Mouse (Mus musculus) forebrain, embryonic 11.5 days (tissue): Measurements from ENCODE around the gene Ube2d3. TPM values are rescaled to one million over a fixed set of nuclear protein-coding genes. Genes with fewer than 3 reads are reported as not detected.
A peak's percentile ranks its signal among the peaks of the same experiment; 100 is the strongest.
"Not testable (repeated sequence)": the region's sequence is repeated elsewhere in the genome, so short reads cannot be mapped to it uniquely, and the experiment has no call there.

Experiments used
- ATAC-seq: fragments of 200-750 bp; cut with Nextera tagmentation; replicated peaks from 2 replicates; pipeline ENCODE4 v1.8.0; 2017; ENCODE audit warnings: moderate TSS enrichment; ENCODE audit not compliant: low FRiP score
- DNase-seq: peaks from one replicate; pipeline ENCODE4 v3.0.0-alpha.2; 2017; ENCODE audit warnings: low spot score
- H3K27ac ChIP-seq: fragments of 300-500 bp; sonication (generic); 2 replicates; pipeline ENCODE4 v1.5.1; 2014; ENCODE audit warnings: low read depth, low read length
- H3K27me3 ChIP-seq: fragments of 300-500 bp; sonication (generic); 2 replicates; pipeline ENCODE4 v1.6.1; 2014; ENCODE audit warnings: mild to moderate bottlenecking, low read length, mixed read lengths; ENCODE audit not compliant: control insufficient read depth, insufficient read depth
- H3K36me3 ChIP-seq: fragments of 300-500 bp; sonication (generic); 2 replicates; pipeline ENCODE4 v1.6.1; 2014; ENCODE audit warnings: mild to moderate bottlenecking, low read length, moderate library complexity, mixed read lengths; ENCODE audit not compliant: control insufficient read depth, insufficient read depth
- H3K4me1 ChIP-seq: fragments of 300-500 bp; sonication (generic); replicated peaks from 2 replicates; pipeline ENCODE4 v1.6.1; 2014; ENCODE audit warnings: low read length, mixed read lengths; ENCODE audit not compliant: control insufficient read depth, insufficient read depth
- H3K4me2 ChIP-seq: fragments of 300-500 bp; sonication (generic); 2 replicates; pipeline ENCODE4 v1.6.1; 2014; ENCODE audit warnings: low read depth, mild to moderate bottlenecking, low read length, moderate library complexity, mixed read lengths; ENCODE audit not compliant: severe bottlenecking
- H3K4me3 ChIP-seq: fragments of 300-500 bp; sonication (generic); 2 replicates; pipeline ENCODE4 v1.5.1; 2014; ENCODE audit warnings: low read depth, low read length
- H3K9ac ChIP-seq: fragments of 300-500 bp; sonication (generic); 2 replicates; pipeline ENCODE4 v1.6.1; 2014; ENCODE audit warnings: low read length
- H3K9me3 ChIP-seq: fragments of 300-500 bp; sonication (generic); 2 replicates; pipeline ENCODE4 v1.6.1; 2016; ENCODE audit warnings: low read length, mixed read lengths; ENCODE audit not compliant: control insufficient read depth
- WGBS: fragments of 180-500 bp; shearing (Covaris S2); extraction: QIAGEN DNeasy Blood & Tissue Kit; methylation state at CpG from one replicate; pipeline ENCODE4 v1.1.7; 2014; 5-methylcytosine and 5-hydroxymethylcytosine counted together
- polyA plus RNA-seq: library from polyadenylated mRNA; unstranded; fragments of >200 nt; fragmentation: Nextera tagmentation; extraction: Ambion mirVana; gene quantifications from 2 replicates; pipeline ENCODE4 v1.2.1, GENCODE M21; 2014

Ube2d3 gene
- polyA plus RNA-seq, 1 experiment from 2014 or later: 646 TPM

- Histone ChIP-seq H3K9me3 (no peaks in the 10 kb centered on the region), H3K4me3 (no peak overlapping the region), H3K27ac (no peak overlapping the region), H3K4me1 (no peaks in the 10 kb centered on the region), H3K27me3 (no peaks in the 10 kb centered on the region), H3K4me2 (no peak overlapping the region), H3K36me3 (no peaks in the 10 kb centered on the region), H3K9ac (no peak overlapping the region)
- no peak for DNase-seq
- 85% methylated on average over 6 of the region's 6 CpGs for WGBS
- ATAC-seq: no peak
These were observed 53.2 kb downstream of the Ube2d3 start for GRCm38 (mm10) chr3:135491102-135491501.

GRCm38 (mm10) chr3:135493320-135493719 lies 55.4 kb downstream of the Ube2d3 start:
- ATAC-seq, H3K27ac ChIP-seq, H3K4me1 ChIP-seq, H3K9ac ChIP-seq, H3K4me2 ChIP-seq, H3K36me3 ChIP-seq, DNase-seq, H3K9me3 ChIP-seq, H3K4me3 ChIP-seq, H3K27me3 ChIP-seq: not testable (repeated sequence)
- WGBS: 89% methylated on average over 7 of the region's 7 CpGs

GRCm38 (mm10) chr3:135497956-135498355 lies 60.0 kb downstream of the Ube2d3 start:
- H3K27ac ChIP-seq, ATAC-seq, H3K4me3 ChIP-seq, H3K4me2 ChIP-seq, H3K27me3 ChIP-seq, H3K9ac ChIP-seq, H3K4me1 ChIP-seq, H3K9me3 ChIP-seq, DNase-seq, H3K36me3 ChIP-seq: not testable (repeated sequence)
- WGBS: 88% methylated on average over 4 of the region's 4 CpGs

GRCm38 (mm10) chr3:135498891-135499290 lies 60.9 kb downstream of the Ube2d3 start:
- H3K4me2 ChIP-seq: no peak overlapping the region
- no peak for ATAC-seq
- DNase-seq: no peak
- no peaks in the 10 kb centered on the region for H3K27me3 ChIP-seq
- H3K4me3 ChIP-seq: no peak overlapping the region
- no peak overlapping the region for H3K27ac ChIP-seq
- no peaks in the 10 kb centered on the region for H3K4me1 ChIP-seq
- H3K9me3 ChIP-seq: no peaks in the 10 kb centered on the region
- WGBS: 86% methylated on average over 5 of the region's 5 CpGs
- H3K9ac ChIP-seq: no peak overlapping the region
- H3K36me3 ChIP-seq: no peaks in the 10 kb centered on the region

- no peaks in the 10 kb centered on the region for H3K27me3 ChIP-seq
- no peaks in the 10 kb centered on the region for H3K9me3 ChIP-seq
- H3K4me1 ChIP-seq: no peaks in the 10 kb centered on the region
- no peak for ATAC-seq
- no peaks in the 10 kb centered on the region for H3K36me3 ChIP-seq
- no peak overlapping the region for H3K4me3 ChIP-seq
- no peak overlapping the region for H3K27ac ChIP-seq
- WGBS: 91% methylated on average over 5 of the region's 5 CpGs
- H3K9ac ChIP-seq: no peak overlapping the region
- H3K4me2 ChIP-seq: no peak overlapping the region
- DNase-seq: no peak
These were observed 65.2 kb downstream of the Ube2d3 start for GRCm38 (mm10) chr3:135503160-135503559.

GRCm38 (mm10) chr3:135505369-135505909 lies 67.5 kb downstream of the Ube2d3 start:
- no peak for ATAC-seq
- H3K4me2 ChIP-seq: no peak overlapping the region
- WGBS: 68% methylated on average over 10 of the region's 10 CpGs

GRCm38 (mm10) chr3:135505916-135506482 lies 68.0 kb downstream of the Ube2d3 start:
- ATAC-seq (no peak), DNase-seq (no peak)
- Histone ChIP-seq H3K9ac (no peak overlapping the region), H3K4me3 (no peak overlapping the region), H3K36me3 (no peaks in the 10 kb centered on the region), H3K4me1 (no peaks in the 10 kb centered on the region), H3K27me3 (no peaks in the 10 kb centered on the region), H3K4me2 (no peak overlapping the region), H3K9me3 (no peaks in the 10 kb centered on the region), H3K27ac (no peak overlapping the region)
- 88% methylated on average over 13 of the region's 13 CpGs for WGBS

More at GRCm38 (mm10) chr3:135505369-135505909, 67.5 kb downstream of the Ube2d3 start:
- H3K4me3 ChIP-seq: no peak overlapping the region
- no peaks in the 10 kb centered on the region for H3K27me3 ChIP-seq
- H3K36me3 ChIP-seq: no peaks in the 10 kb centered on the region
- H3K27ac ChIP-seq: no peak overlapping the region
- H3K9ac ChIP-seq: no peak overlapping the region
- peak; percentile 63 for DNase-seq
- H3K9me3 ChIP-seq: no peaks in the 10 kb centered on the region
- H3K4me1 ChIP-seq: no peaks in the 10 kb centered on the region

- Histone ChIP-seq H3K4me1 (no peaks in the 10 kb centered on the region), H3K27me3 (no peaks in the 10 kb centered on the region), H3K36me3 (no peaks in the 10 kb centered on the region), H3K9me3 (no peaks in the 10 kb centered on the region), H3K4me2 (no peak overlapping the region), H3K9ac (no peak overlapping the region), H3K4me3 (no peak overlapping the region), H3K27ac (no peak overlapping the region)
- WGBS: 88% methylated on average over 7 of the region's 7 CpGs
- ATAC-seq (no peak), DNase-seq (no peak)
These were observed 69.6 kb downstream of the Ube2d3 start for GRCm38 (mm10) chr3:135507506-135507905.

- DNase-seq (no peak), ATAC-seq (no peak)
- WGBS: 75% methylated on average over 1 of the region's 1 CpGs
- Histone ChIP-seq H3K4me1 (no peaks in the 10 kb centered on the region), H3K4me3 (no peak overlapping the region), H3K9ac (no peak overlapping the region), H3K4me2 (no peak overlapping the region), H3K27ac (no peak overlapping the region), H3K27me3 (no peaks in the 10 kb centered on the region), H3K36me3 (no peaks in the 10 kb centered on the region), H3K9me3 (no peaks in the 10 kb centered on the region)
These were observed 70.2 kb downstream of the Ube2d3 start for GRCm38 (mm10) chr3:135508191-135508590.
